Mouse (Mus musculus): Measurements from ENCODE around the gene Gm5089. TPM values are rescaled to one million over a fixed set of nuclear protein-coding genes. Genes with fewer than 3 reads are reported as not detected.

The Gm5089 gene
- polyA plus RNA-seq, 1 experiment from 2014 or later: 0.46 TPM

GRCm38 (mm10) chr14:122388431-122389031, 62.4 kb downstream of the Gm5089 start:
- H3K36me3 ChIP-seq: no peaks in the 10 kb centered on the region
- H3K9ac ChIP-seq: no peak overlapping the region
- no peak for ATAC-seq (ENCODE audit: low read depth)
- no peak overlapping the region for H3K4me2 ChIP-seq
- H3K4me3 ChIP-seq: no peak overlapping the region
- peaks cover 27% of the 10 kb centered on the region for H3K4me1 ChIP-seq (replicated peaks)
- no peak overlapping the region for H3K27ac ChIP-seq (replicated peaks)
- no peaks in the 10 kb centered on the region for H3K9me3 ChIP-seq
- H3K27me3 ChIP-seq: peaks cover 39% of the 10 kb centered on the region
- WGBS: 36% methylated on average over 19 of the region's 19 CpGs

- no peaks in the 10 kb centered on the region for H3K36me3 ChIP-seq
- 85% methylated on average over 5 of the region's 5 CpGs for WGBS
- H3K9me3 ChIP-seq: no peaks in the 10 kb centered on the region
- peaks cover 39% of the 10 kb centered on the region for H3K27me3 ChIP-seq
- no peak overlapping the region for H3K27ac ChIP-seq (replicated peaks)
- no peak overlapping the region for H3K4me2 ChIP-seq
- H3K4me1 ChIP-seq (replicated peaks): peaks cover 27% of the 10 kb centered on the region
- H3K9ac ChIP-seq: no peak overlapping the region
- no peak overlapping the region for H3K4me3 ChIP-seq
- no peak for ATAC-seq (ENCODE audit: low read depth)
Measured at GRCm38 (mm10) chr14:122387781-122388180, 63.1 kb downstream of the Gm5089 start.

GRCm38 (mm10) chr14:122386281-122387130, 64.4 kb downstream of the Gm5089 start:
- 74% methylated on average over 17 of the region's 17 CpGs for WGBS
- Histone ChIP-seq H3K9ac (no peak overlapping the region), H3K4me2 (no peak overlapping the region), H3K36me3 (no peaks in the 10 kb centered on the region), H3K27ac (replicated peaks) (no peak overlapping the region), H3K4me1 (replicated peaks) (peaks cover 37% of the 10 kb centered on the region), H3K27me3 (peaks cover 42% of the 10 kb centered on the region), H3K9me3 (no peaks in the 10 kb centered on the region), H3K4me3 (no peak overlapping the region)
- ATAC-seq (ENCODE audit: low read depth): no peak

GRCm38 (mm10) chr14:122385758-122386157, 65.2 kb downstream of the Gm5089 start:
- no peak overlapping the region for H3K27ac ChIP-seq (replicated peaks)
- H3K9me3 ChIP-seq: no peaks in the 10 kb centered on the region
- H3K4me1 ChIP-seq (replicated peaks): peaks cover 45% of the 10 kb centered on the region
- no peak overlapping the region for H3K9ac ChIP-seq
- H3K36me3 ChIP-seq: no peaks in the 10 kb centered on the region
- WGBS: 93% methylated on average over 5 of the region's 5 CpGs
- ATAC-seq (ENCODE audit: low read depth): no peak
- no peak overlapping the region for H3K4me3 ChIP-seq
- no peak overlapping the region for H3K4me2 ChIP-seq
- peaks cover 44% of the 10 kb centered on the region for H3K27me3 ChIP-seq

- H3K9ac ChIP-seq: no peak overlapping the region
- peaks cover 42% of the 10 kb centered on the region for H3K27me3 ChIP-seq
- H3K9me3 ChIP-seq: no peaks in the 10 kb centered on the region
- no peak for ATAC-seq (ENCODE audit: low read depth)
- peaks cover 45% of the 10 kb centered on the region for H3K4me1 ChIP-seq (replicated peaks)
- H3K36me3 ChIP-seq: no peaks in the 10 kb centered on the region
- WGBS: 58% methylated on average over 3 of the region's 3 CpGs
- 0 out of 2 replicates have a peak overlapping the region, but pooled peaks have one; percentile 28 for H3K27ac ChIP-seq (replicated peaks)
- no peak overlapping the region for H3K4me3 ChIP-seq
- no peak overlapping the region for H3K4me2 ChIP-seq
Measured at GRCm38 (mm10) chr14:122385238-122385534, 65.7 kb downstream of the Gm5089 start.

Other genes starting within 250 kb of the Gm5089 start
- 8.4 and 8.6 TPM in 2 replicates for gene Zic5, start 14.6 kb upstream of the Gm5089 start, polyA plus RNA-seq (2015; fragmentation: Nextera tagmentation; extraction: Ambion mirVana)
- 8.2 and 10.2 TPM in 2 replicates for gene Zic2, start 24.3 kb upstream of the Gm5089 start, polyA plus RNA-seq (2015; fragmentation: Nextera tagmentation; extraction: Ambion mirVana)
- 0.19 and 0.29 TPM in 2 replicates for gene Gm10837, start 39.5 kb upstream of the Gm5089 start, polyA plus RNA-seq (2015; fragmentation: Nextera tagmentation; extraction: Ambion mirVana)
- 28.2 and 32.0 TPM in 2 replicates for gene Pcca, start 83.2 kb upstream of the Gm5089 start, polyA plus RNA-seq (2015; fragmentation: Nextera tagmentation; extraction: Ambion mirVana)